Mouse (Mus musculus) kidney, adult 2 months (tissue): Measurements from ENCODE around the gene Pappa2. TPM values are rescaled to one million over a fixed set of nuclear protein-coding genes. Genes with fewer than 3 reads are reported as not detected.

ENCODE experiments used
- DNase-seq: peaks from one replicate; pipeline ENCODE4 v3.0.0; 2021
- H3K27ac ChIP-seq: fragments of 200-500 bp; 2 replicates; pipeline ENCODE4 v1.5.1; 2012; ENCODE audit warnings: low read depth, low read length, control low read depth, inconsistent platforms; ENCODE audit not compliant: insufficient read depth
- H3K27me3 ChIP-seq: fragments of 200-500 bp; replicated peaks from 2 replicates; pipeline ENCODE4 v1.6.1; 2012; ENCODE audit warnings: mild to moderate bottlenecking, moderate library complexity, low read length, inconsistent platforms; ENCODE audit not compliant: control insufficient read depth, insufficient read depth
- H3K36me3 ChIP-seq: fragments of 200-500 bp; 2 replicates; pipeline ENCODE4 v1.6.1; 2012; ENCODE audit warnings: mild to moderate bottlenecking, moderate library complexity, low read length, inconsistent platforms; ENCODE audit not compliant: control insufficient read depth, insufficient read depth
- H3K4me1 ChIP-seq: fragments of 200-500 bp; 2 replicates; pipeline ENCODE4 v1.6.1; 2011; ENCODE audit warnings: low read length; ENCODE audit not compliant: control insufficient read depth, insufficient read depth
- H3K4me3 ChIP-seq: fragments of 200-500 bp; 2 replicates; pipeline ENCODE4 v1.5.1; 2011; ENCODE audit warnings: mild to moderate bottlenecking, low read depth, low read length, control low read depth; ENCODE audit not compliant: insufficient read depth
- CTCF ChIP-seq: fragments of 200-500 bp; conservative IDR thresholded peaks from 2 replicates; pipeline ENCODE4 v1.5.1; 2011; ENCODE audit warnings: low read depth, mild to moderate bottlenecking, control low read depth, low read length, moderate library complexity, mixed read lengths; ENCODE audit not compliant: insufficient read depth, insufficient read length
- POLR2A ChIP-seq: fragments of 200-500 bp; IDR thresholded peaks from one replicate; pipeline ENCODE4 v1.6.1; 2011; ENCODE audit warnings: low read depth, low read length, control low read depth
- WGBS: fragments of 180-500 bp; shearing (Covaris S2); methylation state at CpG from one replicate; pipeline ENCODE4 v1.1.7; 2018; 5-methylcytosine and 5-hydroxymethylcytosine counted together
- polyA plus RNA-seq: library from polyadenylated mRNA; depleted of rRNA; stranded (reverse); fragments of >200 nt; gene quantifications from 2 replicates; pipeline ENCODE4 v1.2.3, GENCODE M21; 2012

The Pappa2 gene
- polyA plus RNA-seq, 1 experiment: 0.23 TPM

- TF ChIP-seq POLR2A: no peak
- no peak for TF ChIP-seq CTCF
- H3K4me3 ChIP-seq: no peak overlapping the region
- H3K4me1 ChIP-seq: no peaks in the 10 kb centered on the region
- H3K27ac ChIP-seq: no peak overlapping the region
- 92% methylated on average over 7 of the region's 7 CpGs for WGBS
- no peak for DNase-seq
- no peaks in the 10 kb centered on the region for H3K36me3 ChIP-seq
- H3K27me3 ChIP-seq: no peaks in the 10 kb centered on the region
Measured at GRCm38 (mm10) chr1:158956361-158956760, 23.9 kb downstream of the Pappa2 start.

GRCm38 (mm10) chr1:158954785-158955184 is 25.5 kb downstream of the Pappa2 start:
- Histone ChIP-seq H3K4me1 (no peaks in the 10 kb centered on the region), H3K36me3 (no peaks in the 10 kb centered on the region), H3K4me3 (no peak overlapping the region), H3K27me3 (no peaks in the 10 kb centered on the region), H3K27ac (no peak overlapping the region)
- no peak for DNase-seq
- TF ChIP-seq CTCF (no peak), POLR2A (no peak)
- 73% methylated on average over 6 of the region's 6 CpGs for WGBS

- H3K4me3 ChIP-seq: no peak overlapping the region
- peak; percentile 60 for DNase-seq
- no peak overlapping the region for H3K27ac ChIP-seq
- no peaks in the 10 kb centered on the region for H3K27me3 ChIP-seq
- WGBS: 43% methylated on average over 6 of the region's 6 CpGs
- H3K4me1 ChIP-seq: no peaks in the 10 kb centered on the region
- TF ChIP-seq POLR2A (no peak), CTCF (peak; percentile 87)
- H3K36me3 ChIP-seq: no peaks in the 10 kb centered on the region
Measured at GRCm38 (mm10) chr1:158953479-158954207, 26.6 kb downstream of the Pappa2 start.

GRCm38 (mm10) chr1:158949041-158949440 is 31.2 kb downstream of the Pappa2 start:
- TF ChIP-seq CTCF: no peak
- TF ChIP-seq POLR2A: no peak
- no peaks in the 10 kb centered on the region for H3K4me1 ChIP-seq
- no peaks in the 10 kb centered on the region for H3K27me3 ChIP-seq
- no peak overlapping the region for H3K27ac ChIP-seq
- H3K4me3 ChIP-seq: no peak overlapping the region
- no peaks in the 10 kb centered on the region for H3K36me3 ChIP-seq
- 85% methylated on average over 6 of the region's 6 CpGs for WGBS
- DNase-seq: no peak

- Histone ChIP-seq H3K36me3 (no peaks in the 10 kb centered on the region), H3K4me1 (no peaks in the 10 kb centered on the region), H3K27ac (no peak overlapping the region), H3K27me3 (no peaks in the 10 kb centered on the region), H3K4me3 (no peak overlapping the region)
- TF ChIP-seq POLR2A: no peak
- no peak for TF ChIP-seq CTCF
- 37% methylated on average over 6 of the region's 6 CpGs for WGBS
- no peak for DNase-seq
Measured at GRCm38 (mm10) chr1:158947981-158948735, 32.1 kb downstream of the Pappa2 start.

- no peak for DNase-seq
- H3K4me1 ChIP-seq: no peaks in the 10 kb centered on the region
- no peaks in the 10 kb centered on the region for H3K27me3 ChIP-seq
- H3K27ac ChIP-seq: no peak overlapping the region
- no peaks in the 10 kb centered on the region for H3K36me3 ChIP-seq
- no peak overlapping the region for H3K4me3 ChIP-seq
- WGBS: 57% methylated on average over 4 of the region's 4 CpGs
- TF ChIP-seq CTCF (no peak), POLR2A (no peak)
Measured at GRCm38 (mm10) chr1:158944936-158945335, 35.4 kb downstream of the Pappa2 start.

- Histone ChIP-seq H3K27ac (no peak overlapping the region), H3K36me3 (no peaks in the 10 kb centered on the region), H3K27me3 (no peaks in the 10 kb centered on the region), H3K4me3 (no peak overlapping the region), H3K4me1 (no peaks in the 10 kb centered on the region)
- no peak for DNase-seq
- TF ChIP-seq POLR2A (no peak), CTCF (no peak)
- 68% methylated on average over 3 of the region's 3 CpGs for WGBS
Measured at GRCm38 (mm10) chr1:158942864-158943263, 37.4 kb downstream of the Pappa2 start.
